Mouse (Mus musculus) forebrain, postnatal 0 days (tissue): ENCODE results near the gene Bex1. TPM values are rescaled to one million over a fixed set of nuclear protein-coding genes. Genes with fewer than 3 reads are reported as not detected.
A peak's percentile ranks its signal among the peaks of the same experiment; 100 is the strongest.
"Not testable (repeated sequence)": the region's sequence is repeated elsewhere in the genome, so short reads cannot be mapped to it uniquely, and the experiment has no call there.

ENCODE experiments used
- ATAC-seq: fragments of 200-750 bp; cut with Nextera tagmentation; 2 replicates; pipeline ENCODE4 v1.8.0; 2017; ENCODE audit warnings: mild to moderate bottlenecking, moderate library complexity
- DNase-seq: peaks from one replicate; pipeline ENCODE4 v3.0.0-alpha.2; 2015
- H3K27ac ChIP-seq: fragments of 300-500 bp; sonication (generic); 2 replicates; pipeline ENCODE4 v1.5.1; 2014; ENCODE audit warnings: low read depth, mild to moderate bottlenecking, antibody characterized with exemption, low read length, moderate library complexity, mixed read lengths
- H3K27me3 ChIP-seq: fragments of 300-500 bp; sonication (generic); 2 replicates; pipeline ENCODE4 v1.6.1; 2014; ENCODE audit warnings: mild to moderate bottlenecking, low read length, mixed read lengths; ENCODE audit not compliant: insufficient read depth
- H3K36me3 ChIP-seq: fragments of 300-500 bp; sonication (generic); 2 replicates; pipeline ENCODE4 v1.6.1; 2014; ENCODE audit warnings: mild to moderate bottlenecking, moderate library complexity; ENCODE audit not compliant: insufficient read depth
- H3K4me1 ChIP-seq: fragments of 300-500 bp; sonication (generic); 2 replicates; pipeline ENCODE4 v1.6.1; 2014; ENCODE audit warnings: antibody characterized with exemption; ENCODE audit not compliant: insufficient read depth
- H3K4me2 ChIP-seq: fragments of 300-500 bp; sonication (generic); 2 replicates; pipeline ENCODE4 v1.6.1; 2014; ENCODE audit warnings: low read depth, mild to moderate bottlenecking, moderate library complexity
- H3K4me3 ChIP-seq: fragments of 300-500 bp; sonication (generic); 2 replicates; pipeline ENCODE4 v1.5.1; 2014; ENCODE audit warnings: low read depth, low read length, mixed read lengths
- H3K9ac ChIP-seq: fragments of 300-500 bp; sonication (generic); 2 replicates; pipeline ENCODE4 v1.6.1; 2014; ENCODE audit warnings: mild to moderate bottlenecking
- H3K9me3 ChIP-seq: fragments of 300-500 bp; sonication (generic); 2 replicates; pipeline ENCODE4 v1.6.1; 2016; ENCODE audit warnings: low read length
- CTCF ChIP-seq: sonication (generic); IDR thresholded peaks from 2 replicates; pipeline ENCODE4 v1.5.1; 2016; ENCODE audit warnings: antibody characterized with exemption, control low read depth, low read depth
- WGBS: fragments of 180-500 bp; shearing (Covaris S2); extraction: QIAGEN DNeasy Blood & Tissue Kit; methylation state at CpG from one replicate; pipeline ENCODE4 v1.1.7; 2014; 5-methylcytosine and 5-hydroxymethylcytosine counted together
- polyA plus RNA-seq: library from polyadenylated mRNA; unstranded; fragments of >200 nt; fragmentation: Nextera tagmentation; extraction: Ambion mirVana; gene quantifications from 2 replicates; pipeline ENCODE4 v1.2.1, GENCODE M21; 2015
- total RNA-seq: library from RNA; depleted of rRNA; stranded (reverse); fragments of >200 nt; gene quantifications from 2 replicates; pipeline ENCODE4 v1.2.3, GENCODE M21; 2014; rRNA removed

Gene Bex1
- total RNA-seq (105 and 106 TPM in 2 replicates), polyA plus RNA-seq (288 and 297 TPM in 2 replicates)

GRCm38 (mm10) chrX:136214729-136215677 lies at the start of gene Bex1, which contains the start of gene Tceal7:
Gene Bex1 (minus strand): TSS chrX:136215513.
Gene Tceal7 (plus strand): TSS chrX:136214779.
- DNase-seq = peak; percentile 23
- ATAC-seq = peak; percentile 95
- H3K9me3 ChIP-seq, H3K27me3 ChIP-seq, H3K4me1 ChIP-seq, H3K27ac ChIP-seq, H3K36me3 ChIP-seq: not testable (repeated sequence)
- H3K9ac ChIP-seq = peak within 1 kb of the TSS; percentile 51
- peak within 1 kb of the TSS; percentile 36 for H3K4me3 ChIP-seq
- WGBS = 36% methylated on average over 18 of the region's 67 CpGs
- H3K4me2 ChIP-seq = peak within 1 kb of the TSS; percentile 42

DNA sequence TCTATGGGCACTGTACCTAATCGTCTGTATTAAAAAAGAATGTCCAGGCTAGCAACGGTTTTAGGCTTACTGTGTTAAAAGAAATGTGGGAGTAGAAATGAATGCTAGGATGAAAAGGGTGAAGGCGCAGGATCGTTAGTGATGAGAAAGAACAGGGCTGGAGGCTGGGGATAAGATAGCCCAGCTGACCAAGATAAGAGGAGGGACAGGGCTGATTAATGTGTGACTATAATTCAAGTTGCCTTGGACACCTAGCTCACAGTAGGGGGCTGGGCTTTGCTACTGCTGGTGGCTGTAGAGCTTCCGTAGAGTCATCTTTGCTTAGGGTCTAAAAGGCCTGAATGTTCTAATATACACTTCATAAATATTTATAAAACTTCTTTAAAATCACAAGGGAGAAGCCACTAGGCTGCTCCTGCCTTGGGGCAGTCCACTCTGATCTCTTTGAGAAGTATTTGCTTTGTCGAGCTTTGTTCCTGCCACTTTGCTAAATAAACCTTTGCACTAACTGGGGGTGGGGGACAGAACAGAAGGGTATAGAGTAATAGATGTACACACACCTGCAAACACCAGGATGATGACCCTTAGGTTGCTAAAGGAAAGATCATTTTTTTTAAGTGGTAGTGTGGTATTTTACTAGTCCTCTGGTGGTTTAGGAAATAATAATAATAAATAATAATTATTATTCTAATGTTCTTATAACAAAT lies 36.9 kb upstream of the Bex1 start:
- 61% methylated on average over 6 of the region's 6 CpGs for WGBS
- ATAC-seq (no peak), DNase-seq (no peak)
- TF ChIP-seq CTCF = no peak
- Histone ChIP-seq H3K27ac (no peak overlapping the region), H3K27me3 (no peaks in the 10 kb centered on the region), H3K4me2 (no peak overlapping the region), H3K36me3 (0 out of 2 replicates have a peak, but pooled peaks cover 2% of the 10 kb centered on the region), H3K9me3 (no peaks in the 10 kb centered on the region), H3K4me3 (no peak overlapping the region), H3K4me1 (no peaks in the 10 kb centered on the region), H3K9ac (no peak overlapping the region)

GRCm38 (mm10) chrX:136249671-136250070 lies 34.4 kb upstream of the Bex1 start:
- no peak overlapping the region for H3K4me2 ChIP-seq
- ATAC-seq = no peak
- 78% methylated on average over 7 of the region's 7 CpGs for WGBS
- H3K4me3 ChIP-seq = no peak overlapping the region
- H3K27ac ChIP-seq = no peak overlapping the region
- no peaks in the 10 kb centered on the region for H3K27me3 ChIP-seq
- no peak for DNase-seq
- H3K4me1 ChIP-seq = no peaks in the 10 kb centered on the region
- H3K9me3 ChIP-seq = no peaks in the 10 kb centered on the region
- 0 out of 2 replicates have a peak, but pooled peaks cover 2% of the 10 kb centered on the region for H3K36me3 ChIP-seq
- no peak overlapping the region for H3K9ac ChIP-seq
- TF ChIP-seq CTCF = no peak

GRCm38 (mm10) chrX:136248811-136249210 lies 33.5 kb upstream of the Bex1 start:
- H3K9ac ChIP-seq = no peak overlapping the region
- no peaks in the 10 kb centered on the region for H3K9me3 ChIP-seq
- H3K27ac ChIP-seq = no peak overlapping the region
- no peak for DNase-seq
- H3K4me2 ChIP-seq = no peak overlapping the region
- WGBS = 65% methylated on average over 6 of the region's 6 CpGs
- ATAC-seq = no peak
- no peaks in the 10 kb centered on the region for H3K4me1 ChIP-seq
- TF ChIP-seq CTCF = no peak
- no peaks in the 10 kb centered on the region for H3K27me3 ChIP-seq
- no peak overlapping the region for H3K4me3 ChIP-seq
- H3K36me3 ChIP-seq = 0 out of 2 replicates have a peak, but pooled peaks cover 2% of the 10 kb centered on the region

DNA sequence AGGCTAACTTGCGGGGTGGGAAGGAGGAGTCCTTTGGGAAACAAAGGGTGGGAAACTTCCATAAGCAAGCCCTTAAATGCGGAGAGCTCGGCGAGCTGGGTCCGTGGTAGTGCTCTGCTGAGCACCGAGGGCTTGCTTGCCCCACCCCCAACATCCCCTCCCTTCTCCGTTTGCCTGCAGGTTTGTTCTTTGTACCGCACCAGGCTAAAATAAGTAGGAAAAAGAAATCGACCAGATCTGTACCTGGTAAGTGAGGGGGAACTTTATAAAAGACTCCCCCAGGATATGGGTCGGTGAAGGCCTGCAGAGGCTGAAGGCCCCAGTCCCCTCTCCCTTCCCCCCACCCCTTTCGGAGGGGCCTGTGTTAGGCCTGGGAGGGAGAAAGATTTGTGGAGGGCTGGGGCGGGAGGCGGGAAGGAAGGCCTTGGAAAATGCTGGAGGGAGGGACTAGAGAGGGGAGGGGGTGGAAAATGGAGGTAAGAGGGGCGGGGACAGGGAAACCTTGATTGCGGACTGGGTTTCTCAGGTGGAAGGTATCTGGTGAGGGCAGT lies 30.3 kb upstream of the Bex1 start:
- WGBS = 25% methylated on average over 15 of the region's 15 CpGs
- no peak for TF ChIP-seq CTCF
- H3K27me3 ChIP-seq = no peaks in the 10 kb centered on the region
- peak overlapping the region; percentile 48 for H3K4me3 ChIP-seq
- DNase-seq (peak; percentile 50), ATAC-seq (peak; percentile 80)
- no peaks in the 10 kb centered on the region for H3K4me1 ChIP-seq
- peak overlapping the region; percentile 49 for H3K4me2 ChIP-seq
- peak overlapping the region; percentile 55 for H3K9ac ChIP-seq
- 0 out of 2 replicates have a peak, but pooled peaks cover 2% of the 10 kb centered on the region for H3K36me3 ChIP-seq
- H3K9me3 ChIP-seq = no peaks in the 10 kb centered on the region
- H3K27ac ChIP-seq = peak overlapping the region; percentile 67

DNA sequence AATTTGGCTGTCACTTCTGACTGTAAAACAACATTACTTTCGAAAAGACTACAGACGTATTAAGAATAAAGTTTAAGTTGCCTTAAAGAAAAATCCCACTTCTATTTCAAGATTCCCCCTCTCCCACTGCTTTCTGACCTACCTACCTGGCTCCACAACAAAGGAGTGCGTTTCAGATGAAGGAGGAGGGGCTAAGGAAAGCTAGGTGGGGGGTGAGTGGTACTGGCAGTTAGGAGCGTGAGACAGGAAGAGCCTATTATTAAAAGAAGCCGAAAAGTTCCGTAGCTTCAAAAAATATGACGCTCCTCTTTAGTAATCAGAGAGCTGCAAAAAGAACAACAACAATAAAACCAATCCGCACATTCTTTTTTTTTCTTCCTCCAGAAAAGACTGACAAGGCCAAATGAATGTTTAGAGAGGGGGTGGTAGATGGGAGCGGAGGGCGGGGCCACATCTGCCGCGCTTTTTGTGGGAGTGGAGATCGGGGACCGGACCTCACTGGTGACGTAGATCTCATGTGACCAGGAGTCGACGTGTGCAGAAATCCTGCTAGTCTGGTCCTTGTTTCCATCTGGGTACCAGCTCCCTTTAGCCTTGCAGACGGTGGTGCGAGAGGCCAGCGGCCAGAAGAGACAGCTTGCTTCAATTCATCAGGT lies 29.4 kb upstream of the Bex1 start, which contains the start of gene Tceal9:
Gene Tceal9 (plus strand): TSS at position 506 of the 656 bp plus-strand sequence.
- no peaks in the 10 kb centered on the region for H3K9me3 ChIP-seq
- no peak for TF ChIP-seq CTCF
- H3K4me2 ChIP-seq = peak within 1 kb of the TSS; percentile 49
- H3K36me3 ChIP-seq = 0 out of 2 replicates have a peak, but pooled peaks cover 2% of the 10 kb centered on the region
- H3K27ac ChIP-seq = peak within 1 kb of the TSS; percentile 67
- no peaks in the 10 kb centered on the region for H3K4me1 ChIP-seq
- 31% methylated on average over 20 of the region's 20 CpGs for WGBS
- no peaks in the 10 kb centered on the region for H3K27me3 ChIP-seq
- peak within 1 kb of the TSS; percentile 55 for H3K9ac ChIP-seq
- DNase-seq (peak; percentile 80), ATAC-seq (peak; percentile 94)
- H3K4me3 ChIP-seq = peak within 1 kb of the TSS; percentile 48
